In the genomic region with DNA sequence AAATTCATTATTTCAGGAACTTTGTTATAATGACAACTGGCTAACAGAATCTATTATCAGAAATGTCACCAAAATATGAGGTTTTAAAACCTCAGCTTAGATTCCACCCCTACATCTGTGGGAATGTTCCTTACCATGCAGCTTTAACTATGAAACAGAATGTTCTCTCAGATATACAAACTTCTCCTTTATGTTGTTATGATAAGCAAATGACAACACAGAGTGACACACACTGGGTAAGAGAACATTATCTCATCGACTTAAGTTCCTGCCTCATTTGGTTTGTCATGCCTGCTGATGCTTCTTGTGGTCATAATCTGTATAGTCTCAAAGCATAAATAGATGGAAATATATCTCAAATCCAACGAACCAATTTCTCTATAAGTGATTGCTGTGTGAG, we compare ENCODE assay signal across 27 mouse cellular contexts.
A peak's percentile ranks its signal among the peaks of the same experiment; 100 is the strongest.
DNase-seq lines count a peak whose midpoint lies in the region; ATAC-seq and TF ChIP-seq lines count a peak whose summit lies in the region.
"Had no signal": no experiment of that assay in that cellular context is flagged by ENCODE, and none has a peak within 500 bp of the region (broad histone marks: within the 10 kb centered on the region; RNA-seq: fewer than 3 reads in every experiment).

No protein-coding gene starts in this region.

- no peak for TF ChIP-seq CTCF in G1E (IDR thresholded peaks at IDR 0.05; ENCODE audit: low read depth, low read length)

- H3K27ac ChIP-seq in heart, embryonic 11.5 days (ENCODE audit: low read depth, low read length) = no peak overlapping the region
- H3K27ac ChIP-seq: forebrain, embryonic 13.5 days; gastrocnemius, adult 2 months; heart, embryonic 13.5 days; limb, embryonic 15.5 days; midbrain, embryonic 15.5 days; neural tube, embryonic 15.5 days had no signal

- H3K4me1 ChIP-seq in heart, embryonic 11.5 days (ENCODE audit: control insufficient read depth, insufficient read depth, low read length) = no peaks in the 10 kb centered on the region
- H3K4me1 ChIP-seq in G1E (ENCODE audit: insufficient read depth, low read depth, low read length) = no peaks in the 10 kb centered on the region; the same call in 1 of the 2 replicates
- H3K4me1 ChIP-seq: forebrain, embryonic 13.5 days; heart, embryonic 13.5 days; limb, embryonic 15.5 days; midbrain, embryonic 15.5 days; neural tube, embryonic 15.5 days had no signal

- H3K4me3 ChIP-seq in heart, embryonic 11.5 days (ENCODE audit: low read depth, low read length) = no peak overlapping the region
- H3K4me3 ChIP-seq in G1E (ENCODE audit: low read depth, low read length) = no peak overlapping the region
- H3K4me3 ChIP-seq: forebrain, embryonic 13.5 days; gastrocnemius, adult 2 months; heart, embryonic 13.5 days; limb, embryonic 15.5 days; megakaryocyte, embryonic 14.5 days; midbrain, embryonic 15.5 days; neural tube, embryonic 15.5 days had no signal

- H3K9ac ChIP-seq in heart, embryonic 11.5 days (ENCODE audit: low read depth, low read length) = no peak overlapping the region
- H3K9ac ChIP-seq: forebrain, embryonic 13.5 days; heart, embryonic 13.5 days; limb, embryonic 15.5 days; midbrain, embryonic 15.5 days; neural tube, embryonic 15.5 days had no signal

- no peaks in the 10 kb centered on the region for H3K27me3 ChIP-seq in heart, embryonic 11.5 days (ENCODE audit: control insufficient read depth, insufficient read depth, low read length)
- no peaks in the 10 kb centered on the region for H3K27me3 ChIP-seq in G1E (ENCODE audit: insufficient read depth, low read length)
- H3K27me3 ChIP-seq: forebrain, embryonic 13.5 days; heart, embryonic 13.5 days; limb, embryonic 15.5 days; megakaryocyte, embryonic 14.5 days; midbrain, embryonic 15.5 days; neural tube, embryonic 15.5 days; Patski had no signal

- no peaks in the 10 kb centered on the region for H3K9me3 ChIP-seq in heart, embryonic 11.5 days (replicated peaks; ENCODE audit: control insufficient read depth, low read length)
- H3K9me3 ChIP-seq in G1E (replicated peaks) = no peaks in the 10 kb centered on the region
- H3K9me3 ChIP-seq: forebrain, embryonic 13.5 days; heart, embryonic 13.5 days; limb, embryonic 15.5 days; megakaryocyte, embryonic 14.5 days; midbrain, embryonic 15.5 days; neural tube, embryonic 15.5 days had no signal

- WGBS in heart, embryonic 11.5 days (ENCODE audit: insufficient replicate concordance) = 63% methylated on average over 2 of the region's 2 CpGs

- DNase-seq in heart, adult 8-10 months (ENCODE audit: low spot score) = peak; percentile 18
- no peak for DNase-seq in G1E (ENCODE audit: low spot score)
- peak; percentile 17 for DNase-seq in induced T-regulatory cell, adult 2 months (ENCODE audit: low read depth)
- no peak for DNase-seq in urinary bladder, postnatal 10 days (ENCODE audit: low spot score)
- DNase-seq in cerebellum, postnatal 36 days = no peak
- DNase-seq in Muller cell, postnatal 12 days (ENCODE audit: inconsistent ontology term) = no peak
- DNase-seq: adrenal gland, adult 2 months; cerebellum, adult 18-20 months; cerebellum, postnatal 14 days; gastrocnemius, adult 2 months; heart, adult 11 months; heart, postnatal 14 days; kidney, adult 9 months; kidney, postnatal 14 days; left cerebral cortex, postnatal 4 days; lung, adult 18-20 months; lung, postnatal 10 days; thymus, postnatal 14 days had no signal

- H3K36me3 ChIP-seq in heart, embryonic 11.5 days (ENCODE audit: control insufficient read depth, insufficient read depth, low read length) = no peaks in the 10 kb centered on the region
- no peaks in the 10 kb centered on the region for H3K36me3 ChIP-seq in G1E (replicated peaks)
- H3K36me3 ChIP-seq: limb, embryonic 15.5 days; midbrain, embryonic 15.5 days had no signal

- ATAC-seq in heart, embryonic 11.5 days (replicated peaks; ENCODE audit: insufficient number of reproducible peaks, low FRiP score, low TSS enrichment) = no peak
- peak; percentile 57 for ATAC-seq in G1E (ENCODE audit: extremely low read depth, insufficient number of reproducible peaks, low FRiP score, poor library complexity, severe bottlenecking)
- ATAC-seq in monocyte, adult 5-6 weeks (replicated peaks; ENCODE audit: insufficient number of reproducible peaks, low FRiP score, low TSS enrichment, poor library complexity, severe bottlenecking) = peak; percentile 89
- ATAC-seq: forebrain, embryonic 13.5 days; midbrain, embryonic 15.5 days; Patski had no signal

- no peak overlapping the region for H3K4me2 ChIP-seq in heart, embryonic 11.5 days
- H3K4me2 ChIP-seq: forebrain, embryonic 13.5 days; heart, embryonic 13.5 days; limb, embryonic 15.5 days; midbrain, embryonic 15.5 days; neural tube, embryonic 15.5 days had no signal

Comparison
In these comparisons a context has a peak if more than half of its experiments do, and no peak if none do; other contexts are left out.
1. DNase-seq: peak in heart, adult 8-10 months (single experiment) and induced T-regulatory cell, adult 2 months (single experiment); none in G1E (single experiment), urinary bladder, postnatal 10 days (single experiment), cerebellum, postnatal 36 days (0 of 2) and Muller cell, postnatal 12 days (single experiment).